8 mouse cellular contexts compared by ENCODE assay signal in genomic region chr10:86636515-86636914, GRCm38 (mm10).
DNase-seq lines count a peak whose midpoint lies in the region; ATAC-seq and TF ChIP-seq lines count a peak whose summit lies in the region.
"Not testable (repeated sequence)": the region's sequence is repeated elsewhere in the genome, so short reads cannot be mapped to it uniquely, and the experiment has no call there.

No protein-coding gene starts in this region.

- DNase-seq in Muller cell, postnatal 12 days (ENCODE audit: inconsistent ontology term), result peak; percentile 4
- not testable (repeated sequence) for DNase-seq in left cerebral cortex, adult 2 months (ENCODE audit: extremely low spot score in 1 of 2, low spot score in 2 of 2)

- not testable (repeated sequence) for TF ChIP-seq CTCF in left cerebral cortex, adult 2 months (IDR thresholded peaks at IDR 0.05); olfactory bulb, adult 2 months (IDR thresholded peaks at IDR 0.05; ENCODE audit: insufficient read depth, low read depth, low read length)

- H3K9ac ChIP-seq in forebrain, embryonic 12.5 days, result peak overlapping the region; percentile 2; the same call in 1 of the 2 replicates
- H3K9ac ChIP-seq in heart, embryonic 13.5 days, result peak overlapping the region; percentile 61
- H3K9ac ChIP-seq in hindbrain, embryonic 16.5 days (ENCODE audit: low read depth, low read length), result peak overlapping the region; percentile 51
- not testable (repeated sequence) for H3K9ac ChIP-seq in liver, embryonic 16.5 days (ENCODE audit: low read depth, low read length); midbrain, embryonic 13.5 days (replicated peaks)

- H3K27ac ChIP-seq in forebrain, embryonic 12.5 days; heart, embryonic 13.5 days (replicated peaks); hindbrain, embryonic 16.5 days (ENCODE audit: low read depth, low read length); left cerebral cortex, adult 2 months; liver, embryonic 16.5 days (ENCODE audit: low read length); midbrain, embryonic 13.5 days; olfactory bulb, adult 2 months (ENCODE audit: insufficient read depth, low read depth, low read length): not testable (repeated sequence)

- TF ChIP-seq POLR2A in olfactory bulb, adult 2 months (IDR thresholded peaks at IDR 0.05; ENCODE audit: insufficient read depth, low read depth, low read length), result not testable (repeated sequence)

- H3K4me3 ChIP-seq in forebrain, embryonic 12.5 days (replicated peaks), result peak overlapping the region; percentile 34
- H3K4me3 ChIP-seq in heart, embryonic 13.5 days, result peak overlapping the region; percentile 47
- H3K4me3 ChIP-seq in hindbrain, embryonic 16.5 days (ENCODE audit: low read length), result peak overlapping the region; percentile 40
- H3K4me3 ChIP-seq in left cerebral cortex, adult 2 months, result peak overlapping the region; percentile 51
- H3K4me3 ChIP-seq in liver, embryonic 16.5 days (ENCODE audit: low read depth, low read length), result peak overlapping the region; percentile 8; the same call in 1 of the 2 replicates
- peak overlapping the region; percentile 34 for H3K4me3 ChIP-seq in midbrain, embryonic 13.5 days (replicated peaks)
- H3K4me3 ChIP-seq in olfactory bulb, adult 2 months (ENCODE audit: insufficient read depth, low read depth, low read length), result peak overlapping the region; percentile 54

- not testable (repeated sequence) for H3K4me1 ChIP-seq in forebrain, embryonic 12.5 days; heart, embryonic 13.5 days; hindbrain, embryonic 16.5 days (ENCODE audit: control insufficient read depth, insufficient read depth, low read depth, low read length); liver, embryonic 16.5 days (ENCODE audit: control insufficient read depth, low read depth, low read length); midbrain, embryonic 13.5 days (replicated peaks); olfactory bulb, adult 2 months (ENCODE audit: control insufficient read depth, insufficient read depth, low read length)

- intact Hi-C loops in left cerebral cortex, adult 2 months (cut with DNase I), result loop anchor here (5.0 kb wide), 1 partner anchor 96 kb away; no protein-coding TSS in a partner anchor

- H3K27me3 ChIP-seq in forebrain, embryonic 12.5 days; heart, embryonic 13.5 days (replicated peaks); hindbrain, embryonic 16.5 days (replicated peaks; ENCODE audit: control insufficient read depth, insufficient read depth, low read length); liver, embryonic 16.5 days (ENCODE audit: control insufficient read depth, insufficient read depth, low read depth, low read length); midbrain, embryonic 13.5 days: not testable (repeated sequence)

- not testable (repeated sequence) for ATAC-seq in forebrain, embryonic 12.5 days (ENCODE audit: low FRiP score); heart, embryonic 13.5 days (ENCODE audit: extremely low read depth, insufficient number of reproducible peaks, low FRiP score, low TSS enrichment); hindbrain, embryonic 16.5 days; liver, embryonic 16.5 days (ENCODE audit: low read depth)
- peak; percentile 62; the same call in 1 of the 2 replicates for ATAC-seq in midbrain, embryonic 13.5 days

- peak overlapping the region; percentile 50 for H3K4me2 ChIP-seq in forebrain, embryonic 12.5 days
- peak overlapping the region; percentile 70 for H3K4me2 ChIP-seq in heart, embryonic 13.5 days
- H3K4me2 ChIP-seq in hindbrain, embryonic 16.5 days (ENCODE audit: low read length), result peak overlapping the region; percentile 62
- H3K4me2 ChIP-seq in liver, embryonic 16.5 days (ENCODE audit: low read depth, low read length), result peak overlapping the region; percentile 49; the same call in 1 of the 2 replicates
- H3K4me2 ChIP-seq in midbrain, embryonic 13.5 days (replicated peaks), result peak overlapping the region; percentile 53

- not testable (repeated sequence) for H3K9me3 ChIP-seq in forebrain, embryonic 12.5 days; heart, embryonic 13.5 days; hindbrain, embryonic 16.5 days (ENCODE audit: control insufficient read depth, low read length); liver, embryonic 16.5 days (replicated peaks; ENCODE audit: control insufficient read depth, low read length); midbrain, embryonic 13.5 days

- not testable (repeated sequence) for H3K36me3 ChIP-seq in forebrain, embryonic 12.5 days (replicated peaks); heart, embryonic 13.5 days; hindbrain, embryonic 16.5 days (ENCODE audit: control insufficient read depth, insufficient read depth, low read length); liver, embryonic 16.5 days (ENCODE audit: control insufficient read depth, insufficient read depth); midbrain, embryonic 13.5 days

- WGBS in forebrain, embryonic 12.5 days, result 26% methylated on average over 6 of the region's 6 CpGs
- 23% methylated on average over 6 of the region's 6 CpGs for WGBS in heart, embryonic 13.5 days
- WGBS in hindbrain, embryonic 16.5 days, result 29% methylated on average over 6 of the region's 6 CpGs
- WGBS in liver, embryonic 16.5 days (ENCODE audit: insufficient replicate concordance), result 19% methylated on average over 6 of the region's 6 CpGs
- WGBS in midbrain, embryonic 13.5 days, result 35% methylated on average over 6 of the region's 6 CpGs
- 25% methylated on average over 6 of the region's 6 CpGs for WGBS in olfactory bulb, adult 2 months
